Mouse (Mus musculus) thymus, adult 2 months (tissue): Measurements from ENCODE around the gene Vtcn1.

Experiments used
- CTCF ChIP-seq: fragments of 200-500 bp; IDR thresholded peaks from 2 replicates; pipeline ENCODE4 v1.5.1; 2012; ENCODE audit warnings: mild to moderate bottlenecking, control low read depth, low read length, moderate library complexity, borderline replicate concordance; ENCODE audit not compliant: control insufficient read depth, poor library complexity, insufficient read depth; ENCODE audit errors: extremely low read depth
- POLR2A ChIP-seq: fragments of 200-500 bp; IDR thresholded peaks from 2 replicates; pipeline ENCODE4 v1.6.1; 2012; ENCODE audit warnings: mild to moderate bottlenecking, low read length, control low read depth, moderate library complexity; ENCODE audit not compliant: control insufficient read depth, poor library complexity, insufficient read depth; ENCODE audit errors: extremely low read depth

DNA sequence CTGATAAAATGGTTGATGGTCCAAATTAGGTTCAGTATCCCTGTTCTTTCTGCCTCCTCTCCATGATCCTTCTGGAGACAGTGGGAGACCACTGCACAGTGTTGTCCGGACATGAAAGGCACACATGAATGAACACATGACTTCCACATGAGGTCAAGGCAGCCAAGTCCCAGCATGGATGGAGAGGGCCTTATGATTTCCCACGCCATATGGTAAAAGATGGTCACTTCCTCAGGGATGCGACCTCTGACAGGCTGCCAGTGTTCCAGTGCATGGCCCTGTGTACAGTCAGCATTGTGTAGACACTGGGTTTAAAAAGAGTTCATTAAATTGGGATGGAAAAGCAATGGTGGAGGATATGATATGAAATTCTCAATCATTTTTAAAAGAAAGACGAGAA, 113.0 kb downstream of the Vtcn1 start:
- no peak for TF ChIP-seq CTCF
- TF ChIP-seq POLR2A: no peak
